Mouse (Mus musculus): ENCODE data around the gene Mthfr. TPM values are rescaled to one million over a fixed set of nuclear protein-coding genes. Genes with fewer than 3 reads are reported as not detected.
A peak's percentile ranks its signal among the peaks of the same experiment; 100 is the strongest.
"Not testable (repeated sequence)": the region's sequence is repeated elsewhere in the genome, so short reads cannot be mapped to it uniquely, and the experiment has no call there.

The Mthfr gene
- polyA plus RNA-seq, 1 experiment from 2014 or later, result 25.8 TPM

DNA sequence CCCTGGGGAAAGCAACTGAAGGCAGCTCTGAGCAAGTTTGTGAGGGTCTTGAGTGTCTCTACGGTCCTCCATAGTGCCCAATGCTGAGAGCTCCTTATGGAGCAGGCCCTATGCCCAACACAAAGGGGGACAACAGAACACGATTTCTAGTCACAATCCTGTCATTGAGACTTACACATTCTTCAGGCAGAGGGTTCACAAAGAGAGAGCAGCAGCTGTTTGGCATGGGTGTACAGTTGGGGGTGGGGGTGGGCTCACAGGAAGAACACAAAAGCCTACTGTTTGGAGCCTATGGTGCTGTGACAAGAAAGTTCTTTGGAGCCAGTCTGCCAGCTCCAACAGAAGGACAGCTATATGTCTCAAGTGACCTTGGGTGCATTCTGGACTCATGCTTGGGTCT lies 20.5 kb upstream of the Mthfr start:
- H3K27me3 ChIP-seq (ENCODE audit: low read depth, poor library complexity, severe bottlenecking), result no peaks in the 10 kb centered on the region
- H3K4me3 ChIP-seq, result no peak overlapping the region
- H3K27ac ChIP-seq, result no peak overlapping the region
- H3K36me3 ChIP-seq, result peaks cover 100% of the 10 kb centered on the region
- DNase-seq (ENCODE audit: low spot score), result no peak
- 80% methylated on average over 2 of the region's 2 CpGs for WGBS
- H3K9me3 ChIP-seq (replicated peaks), result no peaks in the 10 kb centered on the region
- no peaks in the 10 kb centered on the region for H3K4me1 ChIP-seq

DNA sequence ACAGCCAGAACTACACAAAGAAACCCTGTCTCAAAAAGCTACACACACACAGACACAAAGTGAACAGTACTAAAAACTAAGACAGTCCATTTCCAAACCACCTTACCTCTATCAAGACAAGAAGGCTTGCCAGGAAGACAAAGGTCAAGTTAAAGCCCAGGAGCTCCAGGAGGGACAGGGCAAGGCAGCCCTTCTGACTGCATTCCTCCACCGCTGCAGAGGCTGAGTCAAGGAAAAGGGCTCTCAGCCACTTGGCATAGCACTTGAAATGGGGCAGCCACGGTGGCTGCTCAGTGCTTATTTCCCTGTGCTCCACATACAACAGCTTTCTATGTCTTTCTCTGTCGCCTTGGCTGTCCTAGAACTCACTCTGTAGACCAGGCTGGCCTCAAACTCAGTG lies 14.9 kb upstream of the Mthfr start:
- Histone ChIP-seq H3K36me3 (peaks cover 98% of the 10 kb centered on the region), H3K27me3 (ENCODE audit: low read depth, poor library complexity, severe bottlenecking) (no peaks in the 10 kb centered on the region), H3K27ac (no peak overlapping the region), H3K9me3 (replicated peaks) (no peaks in the 10 kb centered on the region), H3K4me3 (no peak overlapping the region), H3K4me1 (no peaks in the 10 kb centered on the region)
- DNase-seq (ENCODE audit: low spot score), result no peak
- WGBS, result 89% methylated on average over 3 of the region's 3 CpGs

DNA sequence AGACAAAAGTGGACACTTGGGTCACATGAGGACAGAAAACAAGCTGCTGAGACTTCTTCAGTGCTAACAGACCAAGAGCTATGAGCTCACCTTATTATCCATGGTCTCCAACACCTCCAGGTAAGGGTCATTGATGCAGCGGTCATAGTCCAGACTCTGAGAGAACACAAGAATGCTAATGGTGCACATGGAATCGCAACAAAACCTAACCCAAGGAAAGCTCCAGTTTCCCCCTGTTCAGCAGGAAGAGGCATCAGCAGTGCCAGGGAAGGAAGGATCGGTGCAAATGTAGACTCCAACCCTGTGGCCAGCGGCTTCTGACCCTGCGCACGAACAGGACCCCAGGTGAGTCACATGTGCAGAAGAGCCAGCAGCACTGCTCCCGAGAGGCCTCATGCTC lies 9.6 kb upstream of the Mthfr start:
- Histone ChIP-seq H3K4me3 (no peak overlapping the region), H3K9me3 (replicated peaks) (no peaks in the 10 kb centered on the region), H3K36me3 (peaks cover 85% of the 10 kb centered on the region), H3K4me1 (no peaks in the 10 kb centered on the region), H3K27ac (no peak overlapping the region), H3K27me3 (ENCODE audit: low read depth, poor library complexity, severe bottlenecking) (no peaks in the 10 kb centered on the region)
- 97% methylated on average over 7 of the region's 7 CpGs for WGBS
- DNase-seq (ENCODE audit: low spot score), result no peak

DNA sequence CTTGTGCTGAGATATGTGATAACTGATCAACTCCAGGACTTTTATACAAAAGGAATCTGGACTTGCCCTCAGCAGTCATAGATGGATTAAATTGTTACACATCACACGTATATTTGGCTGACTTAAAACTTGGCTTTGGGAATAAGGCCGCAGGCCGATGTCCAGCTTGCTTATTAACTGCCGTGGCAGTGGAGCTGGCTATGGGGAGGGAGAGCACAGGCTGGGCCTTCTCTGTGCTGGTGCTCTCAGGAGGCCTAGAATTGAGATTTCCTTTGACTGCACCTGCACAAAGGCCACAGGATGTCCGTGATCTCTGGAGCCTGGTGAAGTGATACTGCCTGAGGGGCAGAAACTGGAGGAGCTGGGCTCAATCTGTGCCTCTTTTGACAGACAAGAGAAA lies 8.4 kb upstream of the Mthfr start:
- Histone ChIP-seq H3K4me3 (no peak overlapping the region), H3K27me3 (ENCODE audit: low read depth, poor library complexity, severe bottlenecking) (no peaks in the 10 kb centered on the region), H3K4me1 (no peaks in the 10 kb centered on the region), H3K36me3 (peaks cover 84% of the 10 kb centered on the region), H3K27ac (no peak overlapping the region), H3K9me3 (replicated peaks) (no peaks in the 10 kb centered on the region)
- 90% methylated on average over 5 of the region's 5 CpGs for WGBS
- DNase-seq (ENCODE audit: low spot score), result no peak

DNA sequence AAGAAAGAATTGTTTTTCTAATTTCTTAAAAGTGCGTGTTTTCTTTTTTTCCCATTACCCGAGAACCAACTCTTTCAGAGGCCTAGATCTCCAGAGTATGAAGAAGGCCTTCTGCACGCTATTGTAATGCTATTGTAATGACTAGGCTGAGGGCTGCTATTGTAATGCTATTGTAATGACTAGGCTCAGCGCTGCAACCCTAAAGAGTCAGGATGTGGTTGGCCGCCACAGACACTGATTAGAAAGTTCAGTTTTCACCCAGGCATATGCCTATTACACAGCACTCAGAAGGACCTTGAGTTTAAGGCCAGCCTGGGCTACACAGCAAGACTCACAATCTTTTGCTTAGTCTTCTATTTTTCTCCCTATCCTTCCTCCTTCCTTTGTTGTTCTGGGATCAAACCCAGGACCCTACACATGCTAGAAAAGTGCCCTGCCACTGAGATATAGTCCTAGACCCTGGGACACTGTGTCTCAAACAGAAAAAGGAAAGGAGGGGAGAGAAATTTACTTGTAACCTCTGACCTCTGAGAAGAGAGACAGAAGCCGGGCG lies 4.9 kb upstream of the Mthfr start:
- Histone ChIP-seq H3K4me3 (no peak overlapping the region), H3K27me3 (ENCODE audit: low read depth, poor library complexity, severe bottlenecking) (no peaks in the 10 kb centered on the region), H3K9me3 (replicated peaks) (no peaks in the 10 kb centered on the region), H3K27ac (no peak overlapping the region), H3K4me1 (peaks cover 8% of the 10 kb centered on the region), H3K36me3 (peaks cover 63% of the 10 kb centered on the region)
- no peak for DNase-seq (ENCODE audit: low spot score)
- 86% methylated on average over 7 of the region's 7 CpGs for WGBS

DNA sequence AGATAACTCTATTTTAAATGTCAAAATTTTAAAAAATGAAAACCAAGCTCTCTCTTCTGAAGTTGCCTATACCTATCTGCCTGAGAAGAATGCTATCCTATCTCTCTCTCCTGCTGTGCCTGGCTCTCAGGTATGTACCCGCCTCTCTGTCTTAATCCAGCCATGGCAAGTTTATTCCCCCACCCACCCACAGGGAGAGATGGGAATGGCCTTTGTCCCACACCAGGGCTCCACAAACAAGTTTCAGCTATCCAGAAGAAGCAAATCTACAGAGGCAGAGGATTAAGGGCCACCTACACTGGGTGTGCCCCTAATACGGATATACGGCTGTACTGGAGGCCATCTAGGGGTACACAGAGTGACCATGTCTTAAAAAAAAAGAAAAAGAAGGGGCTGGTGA lies 3.4 kb upstream of the Mthfr start:
- Histone ChIP-seq H3K4me1 (peaks cover 22% of the 10 kb centered on the region), H3K36me3 (peaks cover 53% of the 10 kb centered on the region), H3K9me3 (replicated peaks) (no peaks in the 10 kb centered on the region), H3K27ac (no peak overlapping the region), H3K27me3 (ENCODE audit: low read depth, poor library complexity, severe bottlenecking) (no peaks in the 10 kb centered on the region), H3K4me3 (no peak overlapping the region)
- no peak for DNase-seq (ENCODE audit: low spot score)
- WGBS, result 87% methylated on average over 3 of the region's 3 CpGs

DNA sequence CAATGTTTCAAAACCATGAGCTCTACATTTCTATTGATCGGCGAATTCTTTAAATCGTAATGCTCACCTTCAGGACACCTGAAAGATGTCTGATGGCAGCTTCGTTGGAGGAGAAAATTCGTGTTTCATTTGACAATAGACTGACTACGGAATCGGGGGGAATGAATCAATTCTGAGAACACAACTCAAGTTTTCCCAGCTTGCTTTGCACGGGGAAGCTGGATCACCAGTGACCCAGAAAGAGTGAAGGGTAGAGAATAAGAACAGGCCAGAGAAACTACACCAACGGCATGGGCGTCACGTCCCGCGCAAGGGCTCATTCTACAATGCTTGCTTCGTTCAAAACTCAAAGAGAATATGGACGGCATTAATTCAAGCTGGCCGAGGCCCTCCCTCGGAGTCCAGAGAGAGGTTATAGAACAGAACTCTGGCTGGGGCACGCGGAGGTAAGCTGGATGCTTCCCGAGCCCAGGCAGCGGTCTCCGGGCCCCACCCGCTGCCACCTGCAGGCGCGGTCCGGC lies 738 bp upstream of the Mthfr start:
- Histone ChIP-seq H3K4me3 (peak overlapping the region; percentile 70), H3K27me3 (ENCODE audit: low read depth, poor library complexity, severe bottlenecking) (no peaks in the 10 kb centered on the region), H3K27ac (peak overlapping the region; percentile 86), H3K9me3 (replicated peaks) (no peaks in the 10 kb centered on the region), H3K36me3 (peaks cover 40% of the 10 kb centered on the region), H3K4me1 (peaks cover 49% of the 10 kb centered on the region)
- WGBS, result 8% methylated on average over 26 of the region's 26 CpGs
- no peak for DNase-seq (ENCODE audit: low spot score)

DNA sequence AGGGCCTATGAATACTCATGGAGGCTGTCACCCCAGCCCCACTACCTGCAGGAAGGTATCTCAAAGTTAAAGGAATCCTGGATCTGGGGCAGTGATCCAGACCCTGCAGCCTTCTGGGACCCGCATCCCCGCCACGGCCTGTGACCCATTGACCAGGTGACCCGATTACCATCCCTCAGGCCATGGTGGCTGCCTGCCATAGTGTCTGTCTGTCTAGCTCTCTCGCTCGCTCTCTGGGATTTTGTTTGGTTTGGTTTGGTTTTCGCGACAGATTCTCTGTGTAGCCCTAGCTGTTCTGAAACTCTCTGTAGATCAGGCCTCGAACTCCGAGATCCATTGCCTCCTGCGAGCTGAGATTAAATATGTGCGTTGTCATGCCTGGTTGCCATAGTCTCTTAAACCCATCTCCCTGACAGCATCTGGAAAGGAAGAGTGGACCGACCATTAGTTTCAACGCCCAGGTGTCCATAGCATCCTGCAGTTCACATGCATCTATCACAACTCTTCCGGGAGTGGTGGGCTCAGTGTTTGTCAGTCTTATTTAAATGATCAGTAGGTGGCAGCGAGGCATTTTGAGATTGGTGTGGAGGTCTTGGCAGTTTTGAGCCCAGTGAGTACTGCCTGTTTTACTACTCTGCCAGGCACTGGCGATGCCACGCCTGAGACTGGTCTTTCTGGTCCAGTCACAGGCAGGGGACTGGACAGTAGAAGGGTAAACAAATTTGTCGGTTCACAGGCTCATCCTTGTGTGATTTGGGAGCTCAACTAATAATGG lies 564 bp downstream of the Mthfr start:
- H3K4me3 ChIP-seq, result peak overlapping the region; percentile 70
- no peaks in the 10 kb centered on the region for H3K9me3 ChIP-seq (replicated peaks)
- DNase-seq (ENCODE audit: low spot score), result no peak
- H3K4me1 ChIP-seq, result peaks cover 49% of the 10 kb centered on the region
- 22% methylated on average over 19 of the region's 19 CpGs for WGBS
- peak overlapping the region; percentile 82 for H3K27ac ChIP-seq
- H3K27me3 ChIP-seq (ENCODE audit: low read depth, poor library complexity, severe bottlenecking), result no peaks in the 10 kb centered on the region
- H3K36me3 ChIP-seq, result peaks cover 41% of the 10 kb centered on the region

DNA sequence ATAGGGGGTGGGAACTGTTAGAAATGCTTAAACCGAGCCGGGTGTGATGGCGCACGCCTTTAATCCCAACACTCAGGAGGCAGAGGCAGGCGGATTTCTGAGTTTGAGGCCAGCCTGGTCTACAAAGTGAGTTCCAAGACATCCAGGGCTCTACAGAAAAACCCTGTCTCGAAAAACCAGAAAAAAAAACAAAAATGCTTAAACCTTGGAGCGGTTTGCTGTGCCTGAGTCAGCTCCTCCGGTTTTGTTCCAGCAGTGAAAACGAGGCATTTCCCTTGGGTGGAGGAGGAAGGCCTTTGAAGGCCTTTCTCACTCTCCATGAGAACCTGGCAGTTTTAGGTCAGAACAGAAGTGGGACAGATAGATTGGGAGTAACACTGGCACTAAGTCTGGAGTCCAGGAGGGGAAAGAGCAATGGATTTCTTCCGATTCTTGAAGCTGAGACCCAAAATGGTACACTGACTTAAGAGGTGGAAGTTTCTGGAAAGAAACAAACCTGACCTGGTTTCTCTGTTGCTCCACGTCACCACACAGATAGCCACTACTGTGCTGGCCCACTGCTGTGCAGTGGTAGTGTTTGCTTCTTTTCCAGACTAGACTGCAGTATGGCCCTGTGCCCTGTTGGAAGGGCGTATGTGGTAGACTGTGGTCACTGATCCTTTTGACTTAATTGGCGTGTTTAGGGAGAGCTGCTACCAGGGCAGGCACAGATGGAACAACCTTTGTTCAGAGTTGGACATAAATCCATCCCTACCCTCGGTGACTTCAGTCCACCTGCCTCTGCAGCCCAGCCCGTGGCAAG lies 1.4 kb downstream of the Mthfr start:
- H3K27ac ChIP-seq, result peak overlapping the region; percentile 82
- H3K4me3 ChIP-seq, result peak overlapping the region; percentile 57
- WGBS, result 68% methylated on average over 15 of the region's 15 CpGs
- peaks cover 49% of the 10 kb centered on the region for H3K4me1 ChIP-seq
- no peaks in the 10 kb centered on the region for H3K27me3 ChIP-seq (ENCODE audit: low read depth, poor library complexity, severe bottlenecking)
- DNase-seq (ENCODE audit: low spot score), result no peak
- peaks cover 41% of the 10 kb centered on the region for H3K36me3 ChIP-seq
- H3K9me3 ChIP-seq (replicated peaks), result no peaks in the 10 kb centered on the region

DNA sequence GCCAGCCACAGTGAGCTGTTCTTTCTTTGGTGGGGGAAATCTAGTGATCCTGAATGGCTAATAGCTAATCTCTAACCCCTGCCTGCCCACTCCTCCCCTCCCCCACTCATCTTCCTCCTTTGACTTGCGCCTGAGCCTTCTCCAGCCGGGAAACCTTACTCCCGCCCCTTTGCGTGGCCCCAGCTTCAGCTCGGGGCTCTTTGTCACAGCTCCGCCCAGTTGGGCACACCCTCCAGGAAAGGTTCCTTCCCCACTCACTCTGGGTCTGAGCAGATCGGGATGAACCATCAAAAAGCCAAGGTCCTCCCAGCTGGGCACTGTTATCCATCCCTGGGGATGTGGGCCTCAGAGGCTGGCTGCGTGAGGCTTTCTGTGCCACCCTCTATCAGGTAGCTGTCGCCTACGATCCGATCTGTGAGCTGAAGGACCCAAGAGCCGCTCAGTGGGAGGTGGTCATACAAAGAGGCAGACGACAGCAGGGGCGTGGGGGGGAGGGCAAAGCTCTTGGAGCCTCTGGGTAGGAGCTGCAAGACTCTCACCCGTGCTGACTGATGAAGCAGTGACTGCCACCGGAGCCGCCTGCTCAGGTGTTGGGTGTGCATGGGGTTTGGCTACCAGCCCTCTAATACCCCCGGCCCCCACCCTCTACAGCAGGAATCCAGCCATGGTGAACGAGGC lies 2.2 kb downstream of the Mthfr start:
- DNase-seq (ENCODE audit: low spot score), result peak; percentile 82
- Histone ChIP-seq H3K27me3 (ENCODE audit: low read depth, poor library complexity, severe bottlenecking) (no peaks in the 10 kb centered on the region), H3K36me3 (peaks cover 43% of the 10 kb centered on the region), H3K4me3 (peak overlapping the region; percentile 57), H3K4me1 (peaks cover 49% of the 10 kb centered on the region), H3K9me3 (replicated peaks) (no peaks in the 10 kb centered on the region), H3K27ac (peak overlapping the region; percentile 82)
- WGBS, result under 1% methylated on average over 19 of the region's 19 CpGs

DNA sequence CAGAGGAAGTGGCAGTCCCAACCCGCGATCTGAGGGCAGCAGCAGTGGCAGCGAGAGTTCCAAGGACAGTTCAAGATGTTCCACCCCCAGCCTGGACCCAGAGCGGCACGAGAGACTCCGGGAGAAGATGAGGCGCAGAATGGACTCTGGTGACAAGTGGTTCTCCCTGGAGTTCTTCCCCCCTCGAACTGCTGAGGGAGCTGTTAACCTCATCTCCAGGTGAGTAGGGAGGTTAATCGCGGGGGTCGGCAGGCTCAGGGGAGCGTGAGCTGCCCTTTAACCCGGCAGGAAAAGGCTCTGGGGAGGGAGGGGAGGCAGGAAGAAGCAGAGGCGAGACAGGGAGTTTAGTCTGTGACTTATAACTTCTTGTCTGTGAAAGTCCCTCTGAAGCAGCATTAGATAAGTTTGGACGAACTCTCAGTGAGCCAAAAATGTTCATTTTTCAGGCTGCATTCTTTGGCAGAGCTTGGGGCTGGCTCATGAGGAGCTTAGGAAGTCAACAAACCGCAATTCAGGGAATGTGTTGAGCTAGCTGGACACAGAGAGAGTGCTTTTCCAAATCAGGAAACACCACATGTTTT lies 2.8 kb downstream of the Mthfr start:
- peak overlapping the region; percentile 57 for H3K4me3 ChIP-seq
- peak; percentile 39 for DNase-seq (ENCODE audit: low spot score)
- H3K36me3 ChIP-seq, result peaks cover 42% of the 10 kb centered on the region
- H3K9me3 ChIP-seq (replicated peaks), result no peaks in the 10 kb centered on the region
- H3K4me1 ChIP-seq, result peaks cover 49% of the 10 kb centered on the region
- peak overlapping the region; percentile 82 for H3K27ac ChIP-seq
- 4% methylated on average over 16 of the region's 16 CpGs for WGBS
- no peaks in the 10 kb centered on the region for H3K27me3 ChIP-seq (ENCODE audit: low read depth, poor library complexity, severe bottlenecking)

DNA sequence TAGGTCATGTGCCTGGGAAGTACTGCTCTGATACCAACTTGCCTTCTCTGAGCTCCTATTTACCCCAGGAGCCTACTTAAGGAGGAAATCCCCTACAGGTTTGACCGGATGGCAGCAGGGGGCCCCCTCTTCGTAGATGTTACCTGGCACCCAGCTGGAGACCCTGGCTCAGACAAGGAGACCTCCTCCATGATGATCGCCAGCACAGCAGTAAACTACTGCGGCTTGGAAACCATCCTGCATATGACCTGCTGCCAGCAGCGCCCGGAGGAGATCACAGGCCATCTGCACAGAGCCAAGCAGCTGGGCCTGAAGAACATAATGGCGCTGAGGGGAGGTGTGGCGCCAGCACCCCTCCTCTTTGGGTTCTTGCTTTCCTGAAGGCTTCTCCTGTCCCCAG lies 4.5 kb downstream of the Mthfr start:
- H3K4me3 ChIP-seq; H3K9me3 ChIP-seq (replicated peaks); H3K27ac ChIP-seq; H3K27me3 ChIP-seq (ENCODE audit: low read depth, poor library complexity, severe bottlenecking); DNase-seq (ENCODE audit: low spot score): not testable (repeated sequence)
- peaks cover 41% of the 10 kb centered on the region for H3K4me1 ChIP-seq
- H3K36me3 ChIP-seq, result peaks cover 55% of the 10 kb centered on the region
- 92% methylated on average over 8 of the region's 8 CpGs for WGBS

All from limb, embryonic 10.5 days (tissue).